Mouse (Mus musculus) layer of hippocampus, adult 2 months (tissue): ENCODE results near the gene Esr2. TPM values are rescaled to one million over a fixed set of nuclear protein-coding genes. Genes with fewer than 3 reads are reported as not detected.
A peak's percentile ranks its signal among the peaks of the same experiment; 100 is the strongest.
"Not testable (repeated sequence)": the region's sequence is repeated elsewhere in the genome, so short reads cannot be mapped to it uniquely, and the experiment has no call there.

Experiments
- DNase-seq, 2 experiments: peaks; one replicate each; pipeline ENCODE4 v3.0.0; 2022; ENCODE audit warnings: low spot score in 2 of 2
- H3K27ac ChIP-seq: fragments of 200-600 bp; 2 replicates; pipeline ENCODE4 v1.8.1; 2022
- H3K4me3 ChIP-seq: fragments of 200-600 bp; 2 replicates; pipeline ENCODE4 v1.8.1; 2022; ENCODE audit warnings: mild to moderate bottlenecking
- CTCF ChIP-seq: fragments of 200-600 bp; conservative IDR thresholded peaks from 2 replicates; pipeline ENCODE4 v1.8.1; 2022; ENCODE audit warnings: antibody characterized with exemption, mild to moderate bottlenecking, moderate library complexity
- total RNA-seq, 2 experiments: library from RNA; stranded (reverse); gene quantifications; 2 replicates each; pipeline ENCODE4 v1.2.3; 2021

Gene Esr2
- total RNA-seq, 2 experiments from 2014 or later = 0.23 TPM; not detected in 1

DNA sequence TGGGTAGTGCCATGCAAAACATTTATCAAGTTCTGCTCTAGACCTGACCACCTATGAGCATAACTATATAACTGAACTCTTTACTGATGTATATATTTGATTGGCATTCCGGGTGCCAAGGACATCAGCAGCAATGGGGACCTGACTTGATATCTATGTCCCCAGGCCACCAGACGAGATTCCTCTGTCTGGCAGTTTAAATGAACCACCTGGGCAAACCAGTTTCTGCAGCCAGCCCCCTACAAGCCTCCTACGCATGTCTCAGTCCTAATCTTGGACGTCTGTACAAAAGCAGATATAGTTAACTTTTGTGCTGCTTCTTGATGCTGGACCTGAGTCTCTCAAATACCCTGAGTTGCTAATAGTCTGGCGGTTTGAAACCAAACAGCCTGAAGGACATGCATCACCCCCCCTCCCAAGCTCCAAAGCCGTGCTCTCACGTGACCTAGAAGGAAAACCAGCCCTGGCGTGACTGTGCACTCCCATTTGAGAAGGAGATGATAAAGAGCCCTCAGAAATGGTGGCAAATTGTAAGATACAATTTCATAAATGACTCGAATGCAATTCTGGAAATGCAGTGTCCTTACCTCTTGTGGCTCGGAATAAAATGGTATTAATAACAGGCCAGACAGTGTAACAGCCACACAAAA is 8.2 kb upstream of the Esr2 start:
- no peak for DNase-seq
- H3K4me3 ChIP-seq = no peak overlapping the region
- TF ChIP-seq CTCF = no peak
- H3K27ac ChIP-seq = no peak overlapping the region

DNA sequence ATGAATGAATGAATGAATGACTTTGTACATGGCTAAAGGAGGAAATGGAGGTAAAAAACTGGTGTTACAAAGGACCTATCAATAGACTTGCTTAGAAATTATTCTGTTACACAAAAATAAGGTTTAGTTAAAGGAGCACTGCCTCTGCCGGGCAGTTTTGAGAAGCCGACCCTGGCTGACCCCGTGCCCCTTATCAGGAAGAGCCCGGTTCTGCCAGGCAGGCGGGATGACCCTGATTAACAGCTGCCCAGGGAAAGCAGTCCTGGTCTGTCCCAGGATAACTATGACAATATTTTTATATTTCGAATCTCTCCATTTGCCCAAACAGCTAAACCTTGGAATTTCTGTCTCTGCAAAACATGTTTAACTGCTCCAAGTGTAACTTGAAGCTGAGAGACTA is 7.2 kb upstream of the Esr2 start:
- H3K27ac ChIP-seq = no peak overlapping the region
- TF ChIP-seq CTCF = no peak
- H3K4me3 ChIP-seq = no peak overlapping the region
- no peak for DNase-seq

DNA sequence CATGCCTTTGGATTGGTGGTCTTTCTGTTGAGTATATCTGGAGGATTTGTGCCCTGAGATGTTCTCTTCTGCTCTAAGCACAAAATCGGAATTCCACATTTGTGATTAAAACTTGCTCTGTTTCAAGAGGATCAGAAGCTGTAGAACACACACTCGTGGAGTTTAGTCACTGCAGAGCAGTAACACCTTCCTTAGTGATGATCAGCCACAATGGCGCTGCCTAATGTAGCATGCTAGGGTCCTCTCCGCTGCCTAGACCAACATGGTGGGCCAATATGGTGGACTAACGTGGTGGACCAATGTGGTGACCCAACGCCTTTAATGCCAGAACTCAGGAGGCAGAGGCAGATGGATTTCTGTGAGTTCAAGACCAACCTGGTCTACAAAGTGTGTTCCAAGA is 5.8 kb upstream of the Esr2 start:
- Histone ChIP-seq H3K27ac (no peak overlapping the region), H3K4me3 (no peak overlapping the region)
- TF ChIP-seq CTCF = no peak
- DNase-seq = no peak

DNA sequence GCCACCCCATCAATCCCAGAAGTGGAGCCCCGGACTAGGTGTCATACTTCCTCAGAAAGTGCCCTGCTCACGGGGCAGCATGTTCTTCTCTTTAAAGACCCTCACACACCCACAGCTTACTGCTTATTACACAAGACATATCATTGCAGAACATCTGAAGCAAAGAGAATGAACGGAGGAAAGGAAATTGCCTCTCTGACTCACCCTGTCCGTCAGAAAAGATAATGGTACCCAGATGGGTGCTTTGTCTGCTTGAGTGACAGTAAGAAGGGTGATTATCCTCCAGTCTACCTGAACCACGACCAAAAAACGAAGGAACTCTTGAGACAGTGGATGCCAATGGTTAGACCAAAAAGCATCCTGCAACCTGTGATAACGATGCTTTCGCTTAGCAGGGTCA is 4.4 kb upstream of the Esr2 start:
- H3K27ac ChIP-seq = no peak overlapping the region
- TF ChIP-seq CTCF = no peak
- DNase-seq = no peak
- H3K4me3 ChIP-seq = no peak overlapping the region

DNA sequence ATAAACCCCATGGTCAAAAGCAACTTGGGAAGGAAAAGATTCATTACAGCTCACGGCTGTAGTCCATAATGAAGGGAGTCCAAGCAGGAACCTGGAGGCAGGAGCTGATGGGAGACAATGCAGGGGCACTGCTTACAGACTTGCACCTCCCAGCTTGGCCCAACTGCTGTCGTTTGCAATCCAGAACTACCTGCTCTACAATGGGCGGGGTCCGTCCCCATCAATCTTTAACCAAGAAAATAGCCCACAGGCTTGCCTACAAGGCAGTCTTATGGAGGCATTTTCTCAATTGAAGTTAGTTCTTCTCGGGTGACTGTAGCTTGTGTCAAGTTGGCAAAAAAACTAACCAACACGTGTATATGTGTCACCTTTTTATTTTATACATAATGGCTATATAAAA is 3.4 kb upstream of the Esr2 start:
- no peak overlapping the region for H3K27ac ChIP-seq
- DNase-seq = no peak
- H3K4me3 ChIP-seq = no peak overlapping the region
- TF ChIP-seq CTCF = no peak

DNA sequence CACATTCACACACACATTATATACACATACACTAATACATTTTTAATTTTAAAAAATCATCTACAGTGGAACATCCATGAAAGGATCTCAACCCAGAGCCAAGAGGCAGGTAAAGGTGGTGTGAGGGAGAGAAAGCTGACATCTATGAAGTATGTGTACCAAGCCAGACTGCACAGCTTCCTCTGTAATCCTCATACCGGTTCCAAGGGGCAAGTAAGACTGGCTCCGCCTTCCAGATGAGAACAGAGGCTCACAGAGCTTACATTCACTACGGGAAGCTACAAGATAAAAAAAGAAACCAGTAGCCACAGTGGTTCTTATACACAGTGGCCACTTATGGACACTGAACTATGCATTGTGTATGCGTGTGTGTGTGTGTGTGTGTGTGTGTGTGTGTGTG is 2.5 kb upstream of the Esr2 start:
- Histone ChIP-seq H3K4me3 (no peak overlapping the region), H3K27ac (no peak overlapping the region)
- no peak for TF ChIP-seq CTCF
- no peak for DNase-seq

DNA sequence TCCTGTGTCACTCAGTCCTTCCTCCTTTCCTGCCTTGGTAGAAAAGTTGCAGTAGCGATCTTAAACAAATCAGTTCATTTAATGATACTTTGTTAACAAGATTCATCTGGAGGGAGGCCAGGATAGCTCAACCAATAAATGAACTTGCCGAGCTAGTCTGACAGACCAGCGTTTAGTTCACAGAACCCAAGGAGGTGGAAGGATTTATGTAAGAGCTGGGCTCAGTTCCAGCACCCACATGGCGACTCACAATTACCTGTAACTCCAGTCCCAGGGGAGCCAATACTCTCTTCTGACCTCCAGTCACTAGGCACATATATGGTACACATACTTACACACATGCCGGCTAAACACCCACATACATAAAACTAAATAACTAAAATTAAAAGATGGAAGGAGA is 2.0 kb upstream of the Esr2 start:
- no peak for TF ChIP-seq CTCF
- DNase-seq = no peak
- H3K4me3 ChIP-seq = no peak overlapping the region
- H3K27ac ChIP-seq = no peak overlapping the region

DNA sequence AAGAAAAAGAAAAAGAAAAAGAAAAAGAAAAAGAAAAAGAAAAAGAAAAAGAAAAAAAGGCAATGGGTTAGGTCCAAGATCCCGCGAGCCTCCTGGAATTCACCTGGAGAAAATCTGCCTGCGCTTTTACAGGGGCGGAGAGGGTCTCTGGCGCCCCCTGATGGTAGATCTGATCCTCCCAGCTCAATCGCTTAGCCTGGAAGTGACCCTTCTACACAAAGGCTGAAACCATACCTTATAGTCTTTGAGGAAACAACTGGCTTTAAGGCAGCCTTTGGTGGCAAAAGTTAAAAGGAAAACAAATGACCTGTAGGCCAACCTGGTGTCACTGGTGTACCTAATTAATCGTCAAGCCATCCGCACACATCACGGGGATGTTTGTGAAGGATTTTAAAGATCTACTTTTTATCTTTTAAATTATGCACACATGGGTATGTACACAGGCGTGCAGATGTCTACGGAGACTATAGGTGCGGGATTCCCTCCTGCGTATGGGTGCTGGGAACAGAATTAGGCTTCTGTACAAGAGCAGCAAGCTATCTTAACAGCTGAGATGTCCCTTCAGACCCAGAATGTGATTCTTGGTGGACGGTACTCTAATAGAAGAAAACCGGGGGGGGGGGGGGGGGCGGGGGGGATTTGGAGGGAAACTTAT is 932 bp upstream of the Esr2 start:
- Histone ChIP-seq H3K27ac (no peak overlapping the region), H3K4me3 (peak overlapping the region; percentile 51)
- peak; percentile 90 for TF ChIP-seq CTCF
- peak in 1 of 2 experiments; percentile 70 for DNase-seq

DNA sequence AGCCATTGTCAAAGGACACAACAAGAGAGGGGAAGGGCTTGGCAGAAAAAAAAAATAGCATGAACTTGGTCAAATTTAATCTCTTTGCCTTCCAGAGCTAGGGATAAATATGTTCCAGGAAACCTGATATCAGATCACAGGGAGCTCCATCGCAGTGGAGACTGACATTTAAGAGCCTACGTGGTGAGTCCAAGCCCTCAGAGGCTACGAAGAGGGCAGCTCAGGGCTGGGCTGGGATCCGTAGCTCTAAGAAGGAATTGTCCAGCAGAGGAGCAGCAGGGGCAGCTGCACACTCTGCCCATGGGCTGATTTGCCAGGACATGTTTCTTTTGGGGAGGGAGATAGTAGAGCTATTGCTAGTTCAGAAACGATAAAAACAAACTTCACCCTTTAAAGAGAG is 11.4 kb downstream of the Esr2 start:
- TF ChIP-seq CTCF = no peak
- Histone ChIP-seq H3K27ac (no peak overlapping the region), H3K4me3 (no peak overlapping the region)
- no peak for DNase-seq

DNA sequence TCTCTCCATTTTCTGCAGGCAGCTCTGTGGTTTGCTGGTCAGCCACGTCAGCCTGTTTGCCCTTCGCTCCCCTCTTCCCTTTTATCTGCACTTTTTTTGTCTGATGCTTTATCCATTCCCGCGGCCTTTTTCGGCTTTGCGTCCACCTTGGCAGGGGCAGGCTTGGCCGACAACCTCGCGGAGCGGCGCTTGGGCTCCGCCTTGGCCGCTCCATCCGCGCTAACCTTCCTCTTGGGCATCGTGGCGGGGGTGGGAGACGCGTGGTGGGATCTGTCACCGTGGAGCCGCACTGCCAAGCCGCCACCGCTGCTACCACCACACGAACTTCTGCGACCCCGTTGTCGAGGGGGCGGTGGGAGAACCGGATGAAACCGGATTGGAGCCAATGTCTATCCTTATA is 24.7 kb downstream of the Esr2 start:
- not testable (repeated sequence) for DNase-seq, H3K27ac ChIP-seq
- peak overlapping the region; percentile 15; the same call in 1 of the 2 replicates for H3K4me3 ChIP-seq

DNA sequence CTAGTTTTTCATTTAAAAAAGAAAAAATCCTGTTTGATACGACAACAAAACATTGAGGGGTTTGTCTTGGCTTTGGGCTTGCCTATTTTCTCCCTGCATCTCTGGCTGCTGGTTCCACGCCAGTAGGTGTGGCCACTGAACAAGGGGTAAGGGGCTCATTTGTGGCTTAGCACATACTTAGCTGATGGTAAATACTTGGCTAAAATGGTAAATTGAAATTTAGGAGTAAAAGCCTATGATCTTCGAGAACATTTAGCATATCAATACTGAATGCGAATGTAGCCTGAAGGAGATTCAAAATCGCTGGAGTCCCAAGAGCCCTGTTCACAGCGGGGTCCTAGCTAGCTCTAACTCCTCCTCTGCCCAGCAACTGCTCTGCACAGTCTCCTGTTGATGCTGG is 40.4 kb downstream of the Esr2 start:
- TF ChIP-seq CTCF = no peak

DNA sequence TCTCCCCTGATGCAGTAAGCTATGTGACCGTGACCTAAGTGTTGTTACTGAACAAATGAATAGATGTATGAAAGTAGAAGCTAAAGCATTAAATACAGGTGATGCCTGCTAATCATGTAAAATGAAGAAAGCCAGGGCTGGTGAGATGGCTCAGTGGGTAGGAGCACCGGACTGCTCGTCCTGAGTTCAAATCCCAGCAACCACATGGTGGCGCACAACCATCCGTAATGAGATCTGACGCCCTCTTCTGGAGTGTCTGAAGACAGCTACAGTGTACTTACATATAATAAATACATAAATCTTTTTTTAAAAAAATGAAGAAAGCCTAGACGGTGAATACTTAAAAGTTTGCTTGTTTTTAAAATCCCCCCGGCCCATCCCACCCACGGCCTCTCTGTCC is 44.0 kb downstream of the Esr2 start:
- not testable (repeated sequence) for H3K27ac ChIP-seq, DNase-seq, H3K4me3 ChIP-seq

More for the DNA sequence above, 40.4 kb downstream of the Esr2 start:
- no peak for DNase-seq
- Histone ChIP-seq H3K4me3 (no peak overlapping the region), H3K27ac (no peak overlapping the region)

DNA sequence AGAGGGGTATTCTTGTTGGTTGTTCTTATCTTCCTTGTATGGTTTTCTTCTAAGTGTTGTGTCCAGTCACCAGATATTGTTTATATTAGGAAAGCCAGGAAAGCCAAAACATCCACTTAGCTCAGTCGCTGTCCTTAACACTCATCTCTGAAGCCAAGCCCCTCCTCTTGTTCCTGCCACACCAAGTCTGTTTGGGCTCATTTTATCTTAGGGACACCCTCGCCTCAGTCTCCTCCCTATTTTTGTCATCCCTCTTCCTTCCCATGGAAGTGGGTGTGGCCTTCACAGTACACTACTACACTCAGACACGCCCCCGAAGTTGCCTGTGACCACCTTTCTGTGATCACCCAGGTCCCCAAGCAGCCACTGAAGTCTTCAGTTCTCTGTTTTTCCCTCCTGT is 44.5 kb downstream of the Esr2 start:
- no peak for TF ChIP-seq CTCF
- H3K4me3 ChIP-seq = no peak overlapping the region
- no peak for DNase-seq
- H3K27ac ChIP-seq = no peak overlapping the region

DNA sequence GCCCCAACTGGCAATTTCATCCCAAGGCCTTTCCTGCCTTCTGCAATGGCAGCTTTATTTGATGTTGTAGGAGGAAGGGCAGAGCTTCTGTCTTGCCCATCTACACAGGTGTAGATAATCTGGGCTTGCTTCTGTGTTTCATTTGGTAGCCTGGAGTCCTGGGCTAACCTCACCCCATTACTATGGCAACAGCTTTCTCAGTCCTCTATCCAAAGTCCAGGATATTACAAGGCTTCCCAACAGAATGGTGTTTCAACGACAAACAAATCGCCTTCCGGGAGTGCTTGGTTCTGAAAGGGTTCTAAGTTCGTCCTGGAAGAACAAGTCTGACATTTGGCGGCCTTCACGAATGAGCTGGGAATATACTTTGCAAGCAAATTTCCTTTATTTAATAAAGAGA is 46.2 kb downstream of the Esr2 start:
- no peak for TF ChIP-seq CTCF
- DNase-seq = no peak
- H3K4me3 ChIP-seq = no peak overlapping the region
- H3K27ac ChIP-seq = no peak overlapping the region
